Mouse (Mus musculus) myocyte (in vitro differentiated cells): Measurements from ENCODE around the gene Tacc2. TPM values are rescaled to one million over a fixed set of nuclear protein-coding genes. Genes with fewer than 3 reads are reported as not detected.

Experiments used
- H3K27me3 ChIP-seq: one replicate; pipeline ENCODE4 v1.6.1; 2011; ENCODE audit not compliant: control insufficient read depth, insufficient read depth, insufficient read length
- H3K36me3 ChIP-seq: one replicate; pipeline ENCODE4 v1.6.1; 2011; ENCODE audit not compliant: control insufficient read depth, insufficient read depth
- H3K4me2 ChIP-seq: one replicate; pipeline ENCODE4 v1.6.1; 2011; ENCODE audit warnings: low read depth, control low read depth
- H3K4me3 ChIP-seq: one replicate; pipeline ENCODE4 v1.5.1; 2011; ENCODE audit warnings: mild to moderate bottlenecking, control low read depth, moderate library complexity
- H3K79me2 ChIP-seq: one replicate; pipeline ENCODE4 v1.6.1; 2011; ENCODE audit not compliant: control insufficient read depth, insufficient read depth
- H3ac ChIP-seq: one replicate; pipeline ENCODE4 v1.6.1; 2011; ENCODE audit not compliant: control insufficient read depth, insufficient read length
- CEBPB ChIP-seq: IDR thresholded peaks from 2 replicates; pipeline ENCODE4 v1.6.1; 2011; ENCODE audit warnings: mild to moderate bottlenecking, moderate library complexity; ENCODE audit not compliant: poor library complexity, insufficient read depth, severe bottlenecking
- E2F4 ChIP-seq: IDR thresholded peaks from one replicate; pipeline ENCODE4 v1.6.1; 2011; ENCODE audit warnings: mild to moderate bottlenecking, control low read depth, moderate library complexity; ENCODE audit not compliant: insufficient read depth
- MAX ChIP-seq: IDR thresholded peaks from one replicate; pipeline ENCODE4 v1.6.1; 2011; ENCODE audit warnings: low read depth, mild to moderate bottlenecking, control low read depth
- MYOD1 ChIP-seq, 3 experiments: IDR thresholded peaks; one replicate each; pipeline ENCODE4 v1.6.1; 2011; ENCODE audit warnings: control low read depth in 2 of 3, low read depth in 2 of 3, mild to moderate bottlenecking in 2 of 3, moderate library complexity in 1 of 3; ENCODE audit not compliant: insufficient read length in 2 of 3, control insufficient read depth in 1 of 3
- MYOG ChIP-seq, 3 experiments: IDR thresholded peaks; one replicate each; pipeline ENCODE4 v1.6.1; 2011; ENCODE audit warnings: control low read depth in 2 of 3, low read depth in 2 of 3, mild to moderate bottlenecking in 2 of 3; ENCODE audit not compliant: insufficient read length in 2 of 3, control insufficient read depth in 1 of 3, insufficient read depth in 1 of 3
- POLR2A ChIP-seq: IDR thresholded peaks from one replicate; pipeline ENCODE4 v1.6.1; 2011; ENCODE audit warnings: low read depth, mild to moderate bottlenecking, control low read depth, moderate library complexity; ENCODE audit not compliant: insufficient read length
- POLR2AphosphoS2 ChIP-seq: IDR thresholded peaks from one replicate; pipeline ENCODE4 v1.6.1; 2011; ENCODE audit warnings: low read depth, control low read depth; ENCODE audit not compliant: insufficient read length
- REST ChIP-seq: IDR thresholded peaks from one replicate; pipeline ENCODE4 v1.6.1; 2011; ENCODE audit warnings: mild to moderate bottlenecking, control low read depth, moderate library complexity; ENCODE audit not compliant: insufficient read depth, insufficient read length
- SRF ChIP-seq: IDR thresholded peaks from one replicate; pipeline ENCODE4 v1.6.1; 2011; ENCODE audit warnings: low read depth; ENCODE audit not compliant: control insufficient read depth, insufficient read length
- TCF12 ChIP-seq: IDR thresholded peaks from one replicate; pipeline ENCODE4 v1.6.1; 2011; ENCODE audit warnings: mild to moderate bottlenecking, control low read depth; ENCODE audit not compliant: poor library complexity, insufficient read depth, severe bottlenecking
- TCF3 ChIP-seq: IDR thresholded peaks from one replicate; pipeline ENCODE4 v1.6.1; 2011; ENCODE audit warnings: low read depth, control low read depth; ENCODE audit not compliant: insufficient read length
- USF1 ChIP-seq: IDR thresholded peaks from one replicate; pipeline ENCODE4 v1.6.1; 2011; ENCODE audit warnings: low read depth, mild to moderate bottlenecking, control low read depth, moderate library complexity
- polyA plus RNA-seq: library from polyadenylated mRNA; unstranded; fragments of >200 nt; fragmentation: generic; extraction: Trizol; gene quantifications from one replicate; pipeline ENCODE4 v1.2.1, GENCODE M21; 2012; ENCODE audit warnings: missing spikeins

Gene Tacc2
- polyA plus RNA-seq, 1 experiment: 61.8 TPM

GRCm38 (mm10) chr7:130787537-130787936 lies 210.3 kb downstream of the Tacc2 start:
- TF ChIP-seq SRF: no peak
- no peak for TF ChIP-seq MYOD1 (IDR thresholded peaks at IDR 0.05; ENCODE audit: control insufficient read depth in 1 of 3, insufficient read length in 2 of 3, low read depth in 2 of 3)
- TF ChIP-seq REST: no peak
- no peak for TF ChIP-seq TCF3
- no peak for TF ChIP-seq CEBPB
- TF ChIP-seq USF1: no peak
- no peak for TF ChIP-seq TCF12
- no peak for TF ChIP-seq MAX
- no peak for TF ChIP-seq POLR2A
- TF ChIP-seq E2F4: no peak
- no peak for TF ChIP-seq POLR2AphosphoS2
- TF ChIP-seq MYOG (IDR thresholded peaks at IDR 0.05; ENCODE audit: control insufficient read depth in 1 of 3, insufficient read depth in 1 of 3, insufficient read length in 2 of 3, low read depth in 2 of 3): no peak
- Histone ChIP-seq H3K79me2 (no peaks in the 10 kb centered on the region), H3K4me3 (no peak overlapping the region), H3K36me3 (no peaks in the 10 kb centered on the region), H3K4me2 (no peak overlapping the region), H3K27me3 (no peaks in the 10 kb centered on the region), H3ac (no peak overlapping the region)

- no peak overlapping the region for H3ac ChIP-seq
- no peak overlapping the region for H3K4me2 ChIP-seq
- H3K79me2 ChIP-seq: no peaks in the 10 kb centered on the region
- H3K4me3 ChIP-seq: no peak overlapping the region
- H3K36me3 ChIP-seq: no peaks in the 10 kb centered on the region
- TF ChIP-seq TCF12 (no peak), POLR2A (no peak), USF1 (no peak), TCF3 (no peak), MAX (no peak), MYOD1 (IDR thresholded peaks at IDR 0.05; ENCODE audit: control insufficient read depth in 1 of 3, insufficient read length in 2 of 3, low read depth in 2 of 3) (no peak), REST (no peak), MYOG (IDR thresholded peaks at IDR 0.05; ENCODE audit: control insufficient read depth in 1 of 3, insufficient read depth in 1 of 3, insufficient read length in 2 of 3, low read depth in 2 of 3) (no peak), SRF (no peak), CEBPB (no peak), E2F4 (no peak), POLR2AphosphoS2 (no peak)
- H3K27me3 ChIP-seq: no peaks in the 10 kb centered on the region
These were observed 211.7 kb downstream of the Tacc2 start for GRCm38 (mm10) chr7:130788950-130789349.

GRCm38 (mm10) chr7:130789456-130789855 lies 212.2 kb downstream of the Tacc2 start:
- no peaks in the 10 kb centered on the region for H3K36me3 ChIP-seq
- no peak overlapping the region for H3K4me3 ChIP-seq
- no peaks in the 10 kb centered on the region for H3K79me2 ChIP-seq
- no peaks in the 10 kb centered on the region for H3K27me3 ChIP-seq
- no peak overlapping the region for H3ac ChIP-seq
- TF ChIP-seq TCF3: no peak
- no peak overlapping the region for H3K4me2 ChIP-seq

GRCm38 (mm10) chr7:130793671-130794070 lies 216.4 kb downstream of the Tacc2 start:
- TF ChIP-seq TCF3: no peak
- no peak for TF ChIP-seq E2F4
- no peak for TF ChIP-seq SRF
- no peak for TF ChIP-seq TCF12
- TF ChIP-seq MYOD1 (IDR thresholded peaks at IDR 0.05; ENCODE audit: control insufficient read depth in 1 of 3, insufficient read length in 2 of 3, low read depth in 2 of 3): no peak
- no peak for TF ChIP-seq MAX
- TF ChIP-seq REST: no peak
- TF ChIP-seq MYOG (IDR thresholded peaks at IDR 0.05; ENCODE audit: control insufficient read depth in 1 of 3, insufficient read depth in 1 of 3, insufficient read length in 2 of 3, low read depth in 2 of 3): no peak
- no peaks in the 10 kb centered on the region for H3K27me3 ChIP-seq
- H3K4me3 ChIP-seq: no peak overlapping the region
- H3ac ChIP-seq: no peak overlapping the region
- H3K36me3 ChIP-seq: no peaks in the 10 kb centered on the region
- no peaks in the 10 kb centered on the region for H3K79me2 ChIP-seq
- H3K4me2 ChIP-seq: no peak overlapping the region

- H3ac ChIP-seq: no peak overlapping the region
- H3K27me3 ChIP-seq: no peaks in the 10 kb centered on the region
- H3K4me2 ChIP-seq: no peak overlapping the region
- H3K79me2 ChIP-seq: no peaks in the 10 kb centered on the region
- H3K4me3 ChIP-seq: no peak overlapping the region
- TF ChIP-seq REST (no peak), CEBPB (no peak), POLR2AphosphoS2 (no peak), MYOD1 (IDR thresholded peaks at IDR 0.05; ENCODE audit: control insufficient read depth in 1 of 3, insufficient read length in 2 of 3, low read depth in 2 of 3) (no peak), TCF3 (no peak), SRF (no peak), TCF12 (no peak), USF1 (no peak), MAX (no peak), MYOG (IDR thresholded peaks at IDR 0.05; ENCODE audit: control insufficient read depth in 1 of 3, insufficient read depth in 1 of 3, insufficient read length in 2 of 3, low read depth in 2 of 3) (no peak), POLR2A (no peak), E2F4 (no peak)
- H3K36me3 ChIP-seq: no peaks in the 10 kb centered on the region
These were observed 219.5 kb downstream of the Tacc2 start for GRCm38 (mm10) chr7:130796786-130797185.
